Mouse (Mus musculus): ENCODE data around the gene Ier5.
A peak's percentile ranks its signal among the peaks of the same experiment; 100 is the strongest.

Ier5 gene

GRCm38 (mm10) chr1:155099280-155099848 lies at the start of gene Ier5:
Gene Ier5 (minus strand): TSS chr1:155099636.
- peak; percentile 99 for DNase-seq (ENCODE audit: low read depth)

GRCm38 (mm10) chr1:155147228-155147627 lies 47.8 kb upstream of the Ier5 start:
- DNase-seq (ENCODE audit: low read depth): peak; percentile 16

DNA sequence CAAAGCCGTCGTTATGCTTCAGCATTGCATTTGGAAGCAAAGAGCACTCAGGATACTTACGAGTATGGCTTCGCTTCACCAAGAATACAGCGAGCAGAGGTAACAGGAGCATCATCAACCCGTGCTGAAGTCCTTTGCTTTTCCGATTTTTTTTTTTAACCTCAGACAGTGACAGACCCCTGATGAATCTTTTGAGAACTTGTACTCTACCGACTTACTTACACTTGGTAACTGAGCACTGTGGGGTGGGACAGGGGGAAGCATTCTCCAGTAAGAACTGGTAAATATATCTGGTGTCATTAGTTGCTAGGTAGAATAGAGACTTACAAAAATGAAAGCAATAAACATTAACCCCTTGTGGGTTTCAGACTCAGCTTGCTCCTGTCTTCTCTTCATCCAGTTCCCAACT lies 47.1 kb upstream of the Ier5 start, which contains the start of gene Mr1:
Gene Mr1 (minus strand): TSS at position 243 of the 409 bp plus-strand sequence.
- peak; percentile 86 for DNase-seq (ENCODE audit: low read depth)

DNA sequence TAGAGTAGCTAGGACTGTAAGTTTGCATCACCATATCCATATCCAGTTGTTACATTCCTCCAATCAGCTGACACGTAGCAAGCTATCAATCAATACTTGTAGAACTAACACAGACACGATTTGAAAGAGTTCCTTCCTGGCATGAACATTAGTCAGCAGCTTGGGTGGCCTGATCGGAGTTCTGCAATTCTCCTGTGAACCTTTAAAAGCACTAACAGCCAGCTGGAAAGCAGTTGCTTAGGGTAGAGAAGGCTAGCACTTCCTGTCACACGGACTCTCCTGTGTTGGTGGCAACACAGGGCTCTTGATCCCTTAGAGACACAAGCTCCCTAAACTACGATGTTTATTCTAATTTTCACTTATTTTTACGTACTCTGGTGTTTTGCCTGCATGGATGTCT lies 46.2 kb upstream of the Ier5 start:
- peak; percentile 80 for DNase-seq (ENCODE audit: low read depth)

DNA sequence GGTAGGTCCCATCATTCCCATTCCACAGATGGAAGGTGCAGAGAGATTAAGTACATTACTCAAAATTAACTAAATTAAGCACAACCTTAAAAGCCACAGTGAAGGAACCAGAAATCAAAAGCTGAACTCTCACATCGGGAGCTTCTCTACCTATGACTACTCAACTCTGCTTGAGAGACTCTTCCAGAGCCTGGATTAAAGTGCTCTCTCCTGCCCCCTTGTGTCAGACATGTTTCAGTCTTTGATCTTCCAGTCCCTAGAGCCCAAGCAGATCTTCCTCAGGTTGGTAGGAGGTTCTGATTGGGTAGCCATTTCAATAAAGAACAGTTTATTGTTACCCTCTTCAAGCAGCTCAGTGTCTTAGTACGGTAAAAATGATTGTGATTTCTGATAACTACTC lies 40.6 kb upstream of the Ier5 start:
- peak; percentile 69 for DNase-seq (ENCODE audit: low read depth)

- peak; percentile 97 for DNase-seq (ENCODE audit: low read depth)
These were observed 39.4 kb upstream of the Ier5 start for GRCm38 (mm10) chr1:155138795-155139194.

DNA sequence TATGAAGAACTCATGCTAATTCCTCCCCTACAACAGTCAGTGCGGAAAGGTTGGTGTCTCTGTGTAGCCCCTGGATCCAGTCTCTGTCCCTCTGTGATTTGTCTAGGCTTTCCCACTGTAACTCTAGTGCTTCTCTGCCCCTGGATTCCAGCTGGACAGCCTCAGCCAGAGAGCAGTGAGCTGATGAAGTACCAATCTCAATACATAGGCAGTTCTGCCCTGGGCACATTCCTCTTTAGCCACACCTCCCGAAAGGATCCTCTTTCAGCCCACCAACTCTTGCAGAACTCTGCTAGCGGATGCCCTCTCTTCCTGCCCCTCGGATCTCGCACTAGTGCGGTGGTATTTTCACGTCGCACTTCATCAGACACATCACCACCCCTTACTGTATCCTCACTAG lies 35.4 kb upstream of the Ier5 start:
- DNase-seq (ENCODE audit: low read depth): no peak

DNA sequence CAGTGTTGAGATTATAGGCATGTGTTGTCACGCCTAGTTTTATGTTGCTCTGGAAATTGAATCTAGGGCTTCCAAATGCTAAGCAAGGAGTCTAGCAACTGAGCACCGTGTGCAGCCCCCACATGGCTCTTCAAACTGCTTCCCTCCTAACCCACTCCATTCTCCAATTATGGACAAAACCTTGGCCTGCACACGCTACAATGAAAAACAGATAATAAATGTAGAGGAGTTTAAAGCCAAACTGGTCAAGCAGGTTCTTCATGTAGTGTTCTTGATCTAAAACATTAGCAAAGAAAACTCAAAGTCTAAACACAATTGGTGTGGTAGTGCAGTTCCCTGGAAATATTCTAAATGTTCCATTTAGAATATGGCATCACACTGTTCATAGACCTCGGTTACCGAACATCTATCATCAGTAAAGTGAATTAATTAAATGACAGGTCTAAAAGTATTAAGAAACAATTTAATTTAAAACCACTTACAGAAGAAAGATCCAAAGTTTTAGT lies 28.0 kb upstream of the Ier5 start:
- DNase-seq (ENCODE audit: low read depth): no peak

GRCm38 (mm10) chr1:155126716-155127115 lies 27.3 kb upstream of the Ier5 start:
- DNase-seq (ENCODE audit: low read depth): peak; percentile 89

DNA sequence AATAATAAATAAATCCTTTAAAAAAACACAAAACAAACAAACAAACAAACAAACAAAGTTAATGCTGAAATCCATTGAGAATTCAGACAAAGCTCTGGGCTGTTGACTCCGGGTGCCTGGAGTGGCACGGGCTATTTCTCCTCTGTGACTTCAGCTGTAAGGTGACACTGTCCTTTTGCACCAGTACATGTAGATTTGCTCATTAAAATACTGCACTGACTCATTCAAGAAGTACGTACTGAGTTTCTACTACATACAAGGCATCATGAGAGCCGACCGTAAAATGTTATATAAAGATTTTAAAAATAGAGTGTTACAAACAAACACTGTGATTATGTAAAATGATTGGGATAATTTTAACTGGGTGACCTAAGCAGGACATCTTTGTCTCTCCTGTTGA lies 25.0 kb upstream of the Ier5 start:
- DNase-seq (ENCODE audit: low read depth): no peak

DNA sequence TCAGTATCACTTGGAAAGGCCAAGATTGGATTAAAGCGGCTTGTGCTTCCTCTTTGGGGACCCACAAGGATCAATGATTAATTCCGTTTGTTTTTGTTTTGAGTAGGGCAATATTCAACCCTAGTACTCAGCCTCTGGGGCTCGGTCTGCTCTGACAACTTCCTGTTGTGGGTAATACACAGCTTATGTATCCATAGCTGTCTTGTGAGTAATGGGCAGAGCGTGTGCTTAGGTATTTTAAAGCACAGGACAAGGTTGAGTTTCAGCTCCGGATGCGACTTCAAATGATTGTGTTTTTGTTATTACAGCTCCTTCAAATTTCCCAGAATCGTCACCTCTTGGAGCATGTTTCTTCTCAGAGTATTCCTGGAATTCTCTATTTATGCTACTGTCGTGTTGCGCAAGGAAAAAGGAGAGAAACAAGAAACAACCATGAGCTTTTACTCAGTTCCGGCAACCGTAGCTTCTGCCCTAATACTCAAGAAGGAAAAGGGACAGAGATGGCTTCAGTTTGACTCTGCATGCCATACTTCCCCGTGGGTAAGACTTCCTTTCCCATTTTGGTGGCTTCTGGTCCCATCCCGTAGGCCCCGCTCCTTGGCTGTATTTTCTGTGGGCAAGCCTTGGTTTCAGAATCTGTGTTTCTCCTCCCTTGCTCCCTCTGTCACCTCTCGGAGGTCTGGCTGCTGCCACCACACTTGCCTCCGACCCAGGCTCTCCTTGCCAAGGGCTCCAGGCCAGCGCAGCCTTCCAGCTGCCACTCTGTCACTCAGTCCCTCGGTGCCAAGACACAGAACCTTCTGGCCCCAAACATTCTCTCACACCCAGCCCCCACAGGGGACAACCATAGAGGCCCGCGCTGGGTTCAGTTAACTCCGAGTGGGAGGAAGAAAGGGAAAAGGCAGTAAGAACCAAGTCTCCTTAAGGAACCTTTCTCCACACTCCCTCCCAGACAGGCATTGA lies 22.8 kb upstream of the Ier5 start:
- DNase-seq (ENCODE audit: low read depth): peak; percentile 22

GRCm38 (mm10) chr1:155119719-155120118 lies 20.3 kb upstream of the Ier5 start:
- DNase-seq (ENCODE audit: low read depth): no peak

DNA sequence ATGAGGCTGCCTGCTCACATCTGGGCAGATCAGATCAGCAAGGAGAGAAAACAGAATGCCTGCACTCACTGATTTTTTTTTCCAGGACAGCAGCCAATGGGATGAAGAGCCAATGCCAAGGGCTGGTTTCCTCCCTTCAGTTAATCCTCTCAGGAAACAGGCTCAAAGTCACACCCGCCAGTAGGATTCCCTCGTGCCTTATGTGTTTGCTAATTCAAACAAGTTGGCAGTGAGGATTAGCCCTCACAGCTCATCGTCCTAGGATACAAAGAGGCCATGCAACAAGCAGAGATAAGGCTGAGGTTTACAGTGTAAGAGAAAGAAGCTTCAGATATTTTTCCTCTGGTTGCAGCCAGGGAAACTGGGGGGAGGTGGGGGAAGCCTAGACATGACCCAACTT lies 14.5 kb upstream of the Ier5 start:
- peak; percentile 43 for DNase-seq (ENCODE audit: low read depth)

DNA sequence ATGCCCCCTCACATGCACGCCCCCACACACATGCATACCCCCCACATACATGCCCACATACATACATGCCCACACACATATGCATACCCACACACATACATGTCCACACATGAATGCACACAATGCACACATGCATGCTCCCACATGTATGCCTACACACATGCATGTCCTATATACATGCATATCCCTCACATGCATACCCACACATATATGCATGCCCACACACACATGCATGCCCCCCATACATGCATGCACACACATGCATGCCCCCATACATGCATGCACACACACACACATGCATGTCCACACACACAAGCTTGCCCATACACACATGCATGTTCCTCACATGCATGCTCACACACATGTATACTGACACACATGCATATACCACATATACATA lies 13.4 kb upstream of the Ier5 start:
- no peak for DNase-seq (ENCODE audit: low read depth)

DNA sequence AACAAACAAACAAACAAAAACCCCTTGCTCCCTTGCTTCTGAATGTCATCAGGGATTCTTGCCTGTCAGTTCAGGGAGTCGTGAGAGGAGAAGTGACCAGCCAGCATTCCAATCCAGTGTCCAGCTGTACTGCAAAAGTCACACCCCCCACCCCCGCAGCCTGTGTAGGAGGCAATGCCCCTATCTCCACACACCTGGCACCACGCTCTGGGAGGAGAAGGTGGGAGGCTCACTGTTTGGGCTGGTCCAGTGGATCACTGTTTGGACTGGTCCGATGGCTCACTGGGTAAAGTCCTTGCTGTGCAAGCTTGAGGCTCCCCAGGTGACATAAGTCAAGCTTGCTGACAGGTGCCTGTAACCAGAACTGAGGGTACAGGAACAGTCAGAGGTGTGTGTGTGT lies 12.7 kb upstream of the Ier5 start:
- no peak for DNase-seq (ENCODE audit: low read depth)

- DNase-seq (ENCODE audit: low read depth): no peak
These were observed 12.1 kb upstream of the Ier5 start for GRCm38 (mm10) chr1:155111491-155111890.

GRCm38 (mm10) chr1:155109387-155110350 lies 10.2 kb upstream of the Ier5 start:
- peak; percentile 84 for DNase-seq (ENCODE audit: low read depth)

GRCm38 (mm10) chr1:155108412-155108811 lies 9.0 kb upstream of the Ier5 start:
- peak; percentile 68 for DNase-seq (ENCODE audit: low read depth)

- DNase-seq (ENCODE audit: low read depth): peak; percentile 83
These were observed 8.4 kb upstream of the Ier5 start for GRCm38 (mm10) chr1:155107843-155108242.

DNA sequence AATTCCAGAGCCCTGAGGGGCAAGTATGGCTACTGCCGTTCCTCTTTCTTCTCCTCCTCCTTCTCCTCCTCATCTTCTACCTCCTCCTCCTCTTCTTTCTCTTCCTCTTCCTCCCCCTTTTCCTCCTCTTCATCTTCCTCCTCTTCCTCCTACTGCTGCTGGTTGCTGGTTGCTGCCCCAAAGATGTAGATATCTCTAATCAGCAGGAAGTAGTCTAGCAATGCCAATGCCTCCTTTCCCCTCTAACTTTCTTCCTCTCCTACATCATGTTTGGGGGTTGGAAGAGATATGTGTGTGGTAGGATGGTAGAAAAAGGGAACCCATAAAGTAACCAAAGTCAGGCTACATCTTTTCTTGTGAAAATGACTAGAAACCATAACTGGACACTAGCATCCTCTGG lies 6.9 kb upstream of the Ier5 start:
- DNase-seq (ENCODE audit: low read depth): no peak

DNA sequence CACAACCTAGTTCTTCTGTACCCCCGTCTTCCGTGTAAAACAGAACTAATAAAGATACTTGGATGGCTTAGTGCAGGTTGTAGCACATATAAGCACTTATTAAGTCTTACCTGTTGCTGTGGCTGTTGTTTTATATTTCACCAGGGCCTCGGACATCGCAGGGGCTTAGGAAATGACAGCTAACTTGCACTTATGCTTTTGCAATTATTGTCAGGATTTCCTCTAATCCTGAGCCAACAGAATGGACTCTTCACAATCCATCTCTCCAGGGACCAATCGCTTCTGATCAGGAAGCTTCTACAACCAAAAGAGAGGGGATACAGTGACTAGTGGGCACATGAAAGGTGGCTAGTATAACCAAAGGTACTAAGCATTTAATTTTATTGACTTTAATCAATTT lies 4.6 kb upstream of the Ier5 start:
- DNase-seq (ENCODE audit: low read depth): no peak

GRCm38 (mm10) chr1:155102631-155103030 lies 3.2 kb upstream of the Ier5 start:
- no peak for DNase-seq (ENCODE audit: low read depth)
